Mouse (Mus musculus): Measurements from ENCODE around the gene 1700030K09Rik. TPM values are rescaled to one million over a fixed set of nuclear protein-coding genes. Genes with fewer than 3 reads are reported as not detected.

The 1700030K09Rik gene
- polyA plus RNA-seq (2014; fragmentation: Illumina TruSeq; extraction: RNeasy Lipid Tissue Mini Kit (QIAGEN cat#74804); ENCODE audit: insufficient read depth, low read depth, low replicate concordance), result 3.9 TPM

GRCm38 (mm10) chr8:72443338-72443993 is at the start of gene 1700030K09Rik, which contains the start of gene Calr3:
1700030K09Rik (plus strand) TSS chr8:72443880.
Calr3 (minus strand) TSS chr8:72443870.

GRCm38 (mm10) chr8:72421362-72422335 is 22.0 kb upstream of the 1700030K09Rik start, which contains the start of gene Eps15l1:
Eps15l1 (minus strand) TSS chr8:72421460.

GRCm38 (mm10) chr8:72474826-72475546 is 31.3 kb downstream of the 1700030K09Rik start, which contains the start of gene Cherp:
Cherp (minus strand) TSS chr8:72475226.

GRCm38 (mm10) chr8:72491680-72492621 is 48.3 kb downstream of the 1700030K09Rik start, which contains the start of gene Slc35e1:
Slc35e1 (minus strand) TSS chr8:72492614.

Other genes with a start within 250 kb of the 1700030K09Rik start
- 0.62 TPM for gene Cib3, start 231.0 kb upstream of the 1700030K09Rik start, polyA plus RNA-seq (2014; fragmentation: Illumina TruSeq; extraction: RNeasy Lipid Tissue Mini Kit (QIAGEN cat#74804); ENCODE audit: insufficient read depth, low read depth, low replicate concordance)
- not detected for gene Gm11034, start 230.2 kb upstream of the 1700030K09Rik start, polyA plus RNA-seq (2014; fragmentation: Illumina TruSeq; extraction: RNeasy Lipid Tissue Mini Kit (QIAGEN cat#74804); ENCODE audit: insufficient read depth, low read depth, low replicate concordance)
- 64.0 TPM for gene Fam32a, start 224.2 kb upstream of the 1700030K09Rik start, polyA plus RNA-seq (2014; fragmentation: Illumina TruSeq; extraction: RNeasy Lipid Tissue Mini Kit (QIAGEN cat#74804); ENCODE audit: insufficient read depth, low read depth, low replicate concordance)
- 29.5 TPM for gene Ap1m1, start 203.9 kb upstream of the 1700030K09Rik start, polyA plus RNA-seq (2014; fragmentation: Illumina TruSeq; extraction: RNeasy Lipid Tissue Mini Kit (QIAGEN cat#74804); ENCODE audit: insufficient read depth, low read depth, low replicate concordance)
- gene Gm10282, start 138.6 kb upstream of the 1700030K09Rik start, polyA plus RNA-seq (2014; fragmentation: Illumina TruSeq; extraction: RNeasy Lipid Tissue Mini Kit (QIAGEN cat#74804); ENCODE audit: insufficient read depth, low read depth, low replicate concordance), result 2.8 TPM
- gene Klf2, start 124.8 kb upstream of the 1700030K09Rik start, polyA plus RNA-seq (2014; fragmentation: Illumina TruSeq; extraction: RNeasy Lipid Tissue Mini Kit (QIAGEN cat#74804); ENCODE audit: insufficient read depth, low read depth, low replicate concordance), result 209 TPM
- 16.6 TPM for gene Eps15l1, start 22.4 kb upstream of the 1700030K09Rik start, polyA plus RNA-seq (2014; fragmentation: Illumina TruSeq; extraction: RNeasy Lipid Tissue Mini Kit (QIAGEN cat#74804); ENCODE audit: insufficient read depth, low read depth, low replicate concordance)
- 1.7 TPM for gene Calr3, start within 50 bp of the 1700030K09Rik start, polyA plus RNA-seq (2014; fragmentation: Illumina TruSeq; extraction: RNeasy Lipid Tissue Mini Kit (QIAGEN cat#74804); ENCODE audit: insufficient read depth, low read depth, low replicate concordance)
- gene Cherp, start 31.3 kb downstream of the 1700030K09Rik start, polyA plus RNA-seq (2014; fragmentation: Illumina TruSeq; extraction: RNeasy Lipid Tissue Mini Kit (QIAGEN cat#74804); ENCODE audit: insufficient read depth, low read depth, low replicate concordance), result 12.6 TPM
- 14.9 TPM for gene Slc35e1, start 48.7 kb downstream of the 1700030K09Rik start, polyA plus RNA-seq (2014; fragmentation: Illumina TruSeq; extraction: RNeasy Lipid Tissue Mini Kit (QIAGEN cat#74804); ENCODE audit: insufficient read depth, low read depth, low replicate concordance)
- gene Med26, start 104.4 kb downstream of the 1700030K09Rik start, polyA plus RNA-seq (2014; fragmentation: Illumina TruSeq; extraction: RNeasy Lipid Tissue Mini Kit (QIAGEN cat#74804); ENCODE audit: insufficient read depth, low read depth, low replicate concordance), result 3.8 TPM
- gene Smim7, start 127.2 kb downstream of the 1700030K09Rik start, polyA plus RNA-seq (2014; fragmentation: Illumina TruSeq; extraction: RNeasy Lipid Tissue Mini Kit (QIAGEN cat#74804); ENCODE audit: insufficient read depth, low read depth, low replicate concordance), result 87.2 TPM
- gene Tmem38a, start 128.2 kb downstream of the 1700030K09Rik start, polyA plus RNA-seq (2014; fragmentation: Illumina TruSeq; extraction: RNeasy Lipid Tissue Mini Kit (QIAGEN cat#74804); ENCODE audit: insufficient read depth, low read depth, low replicate concordance), result 15.7 TPM
- gene Nwd1, start 202.8 kb downstream of the 1700030K09Rik start, polyA plus RNA-seq (2014; fragmentation: Illumina TruSeq; extraction: RNeasy Lipid Tissue Mini Kit (QIAGEN cat#74804); ENCODE audit: insufficient read depth, low read depth, low replicate concordance), result 0.38 TPM